Mouse (Mus musculus) heart, adult 2 months (tissue): ENCODE results near the gene Ddx23.

Source experiments
- CTCF ChIP-seq: fragments of 200-600 bp; IDR thresholded peaks from 2 replicates; pipeline ENCODE4 v1.8.1; 2022; ENCODE audit warnings: antibody characterized with exemption, mild to moderate bottlenecking, moderate library complexity
- EP300 ChIP-seq: fragments of 200-500 bp; IDR thresholded peaks from 2 replicates; pipeline ENCODE4 v1.6.1; 2011; ENCODE audit warnings: low read depth, low read length, control low read depth; ENCODE audit not compliant: insufficient read depth

GRCm38 (mm10) chr15:98652174-98652573 is 10.5 kb downstream of the Ddx23 start:
- TF ChIP-seq CTCF (no peak), EP300 (no peak)
